Mouse (Mus musculus) liver, embryonic 11.5 days (tissue): ENCODE measurements around the gene AI464131. TPM values are rescaled to one million over a fixed set of nuclear protein-coding genes. Genes with fewer than 3 reads are reported as not detected.

Experiments
- ATAC-seq: fragments of 200-750 bp; cut with Nextera tagmentation; replicated peaks from 2 replicates; pipeline ENCODE4 v1.8.0; 2017; ENCODE audit warnings: moderate number of reproducible peaks, mild to moderate bottlenecking, moderate TSS enrichment, moderate library complexity; ENCODE audit not compliant: low FRiP score
- DNase-seq: peaks from one replicate; pipeline ENCODE4 v3.0.0-alpha.2; 2017; ENCODE audit warnings: low spot score
- H3K27ac ChIP-seq: fragments of 300-500 bp; sonication (generic); 2 replicates; pipeline ENCODE4 v1.5.1; 2014; ENCODE audit warnings: mild to moderate bottlenecking, low read depth, low read length, control low read depth
- H3K27me3 ChIP-seq: fragments of 300-500 bp; sonication (generic); replicated peaks from 2 replicates; pipeline ENCODE4 v1.6.1; 2014; ENCODE audit warnings: low read length, mixed read lengths; ENCODE audit not compliant: control insufficient read depth, insufficient read depth
- H3K36me3 ChIP-seq: fragments of 300-500 bp; sonication (generic); 2 replicates; pipeline ENCODE4 v1.6.1; 2014; ENCODE audit warnings: mild to moderate bottlenecking, low read length, moderate library complexity, mixed read lengths; ENCODE audit not compliant: control insufficient read depth, insufficient read depth
- H3K4me1 ChIP-seq: fragments of 300-500 bp; sonication (generic); replicated peaks from 2 replicates; pipeline ENCODE4 v1.6.1; 2014; ENCODE audit warnings: low read length, mixed read lengths; ENCODE audit not compliant: control insufficient read depth, insufficient read depth
- H3K4me2 ChIP-seq: fragments of 300-500 bp; sonication (generic); 2 replicates; pipeline ENCODE4 v1.6.1; 2014; ENCODE audit warnings: mild to moderate bottlenecking, control low read depth, moderate library complexity
- H3K4me3 ChIP-seq: fragments of 300-500 bp; sonication (generic); 2 replicates; pipeline ENCODE4 v1.5.1; 2014; ENCODE audit warnings: low read depth, low read length, control low read depth
- H3K9ac ChIP-seq: fragments of 300-500 bp; sonication (generic); 2 replicates; pipeline ENCODE4 v1.6.1; 2014; ENCODE audit warnings: low read depth, low read length, control low read depth
- H3K9me3 ChIP-seq: fragments of 300-500 bp; sonication (generic); 2 replicates; pipeline ENCODE4 v1.6.1; 2016; ENCODE audit warnings: low read length, inconsistent platforms, mixed read lengths; ENCODE audit not compliant: control insufficient read depth
- WGBS: fragments of 180-500 bp; shearing (Covaris S2); extraction: QIAGEN DNeasy Blood & Tissue Kit; methylation state at CpG from one replicate; pipeline ENCODE4 v1.1.7; 2014; 5-methylcytosine and 5-hydroxymethylcytosine counted together
- polyA plus RNA-seq: library from polyadenylated mRNA; unstranded; fragments of >200 nt; fragmentation: Nextera tagmentation; extraction: Ambion mirVana; gene quantifications from 2 replicates; pipeline ENCODE4 v1.2.1, GENCODE M21; 2014

The AI464131 gene
- polyA plus RNA-seq, 1 experiment from 2014 or later = 1.5 TPM

GRCm38 (mm10) chr4:41471384-41471689 is 31.5 kb downstream of the AI464131 start:
- H3K27me3 ChIP-seq = no peaks in the 10 kb centered on the region
- WGBS = 78% methylated on average over 1 of the region's 1 CpGs
- no peaks in the 10 kb centered on the region for H3K36me3 ChIP-seq
- H3K9ac ChIP-seq = no peak overlapping the region
- H3K9me3 ChIP-seq = no peaks in the 10 kb centered on the region
- H3K4me3 ChIP-seq = no peak overlapping the region
- no peak overlapping the region for H3K4me2 ChIP-seq
- no peaks in the 10 kb centered on the region for H3K4me1 ChIP-seq
- H3K27ac ChIP-seq = no peak overlapping the region
- no peak for ATAC-seq
- no peak for DNase-seq

DNA sequence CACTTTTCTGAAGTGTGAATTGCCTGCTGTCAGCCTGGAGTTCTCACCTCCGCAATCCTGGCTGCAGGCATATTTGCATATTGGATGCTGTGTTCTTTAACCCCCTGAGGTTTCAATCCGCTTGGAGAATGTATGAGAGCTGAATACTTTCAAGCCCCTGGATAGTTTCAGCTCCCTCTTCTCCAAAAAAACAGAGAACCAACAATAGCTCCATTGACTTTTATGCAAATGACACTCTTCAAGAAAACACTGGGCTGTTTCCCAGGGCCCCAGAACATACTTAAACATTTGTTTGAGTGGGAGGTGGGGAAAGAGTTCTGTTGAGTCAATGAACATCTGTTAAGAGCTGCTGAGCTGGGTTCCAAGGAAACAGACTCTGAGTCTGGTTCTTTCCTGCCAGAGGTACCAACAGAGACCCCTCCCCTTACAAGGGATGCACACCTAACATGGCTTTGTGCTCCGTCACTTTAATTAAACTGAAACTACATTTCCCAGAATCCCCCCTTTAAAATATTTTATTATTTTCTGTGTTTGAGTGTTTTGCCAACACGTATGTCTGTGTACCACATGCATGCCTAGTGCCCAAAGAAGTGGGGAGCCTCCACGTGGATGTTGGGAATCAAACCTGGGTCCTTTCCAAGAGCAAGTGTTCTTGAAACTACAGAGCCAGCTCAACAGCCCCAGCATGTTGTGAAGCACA is 32.0 kb downstream of the AI464131 start:
- H3K9me3 ChIP-seq = no peaks in the 10 kb centered on the region
- no peaks in the 10 kb centered on the region for H3K36me3 ChIP-seq
- no peaks in the 10 kb centered on the region for H3K4me1 ChIP-seq
- ATAC-seq = no peak
- H3K9ac ChIP-seq = no peak overlapping the region
- H3K4me3 ChIP-seq = no peak overlapping the region
- no peak overlapping the region for H3K4me2 ChIP-seq
- 62% methylated on average over 5 of the region's 5 CpGs for WGBS
- no peak for DNase-seq
- no peaks in the 10 kb centered on the region for H3K27me3 ChIP-seq
- H3K27ac ChIP-seq = no peak overlapping the region

DNA sequence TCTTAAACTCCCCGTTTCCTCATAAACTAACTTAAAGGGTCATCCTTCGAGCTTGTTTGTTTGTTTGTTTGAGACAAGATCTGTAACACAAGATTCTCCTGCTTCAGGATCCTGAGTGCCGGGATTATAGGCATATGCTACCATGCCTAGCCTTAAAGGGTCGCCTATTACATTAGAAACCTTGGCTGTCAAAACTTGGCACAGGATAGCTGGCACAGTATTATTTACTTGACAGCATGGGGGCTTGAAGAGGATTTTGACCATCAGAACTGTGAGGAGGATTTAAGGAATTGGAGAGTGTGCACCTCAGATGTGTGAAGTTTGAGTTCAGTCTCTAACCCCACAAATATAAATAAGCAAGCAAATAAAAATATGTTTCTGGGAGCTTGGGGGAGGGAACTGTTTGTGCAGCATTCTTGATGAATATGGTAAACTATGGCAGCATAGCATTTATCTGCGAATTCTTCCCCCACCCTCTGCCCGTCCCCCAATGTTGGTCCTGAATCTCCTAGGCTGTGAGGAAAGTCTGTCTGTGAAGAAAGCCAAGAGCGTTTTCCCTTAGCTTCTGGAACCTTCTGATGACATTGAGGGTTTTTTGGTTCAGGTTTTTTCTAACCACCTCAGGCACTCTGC is 32.7 kb downstream of the AI464131 start:
- no peak for ATAC-seq
- no peak for DNase-seq
- Histone ChIP-seq H3K9me3 (no peaks in the 10 kb centered on the region), H3K4me2 (no peak overlapping the region), H3K4me1 (no peaks in the 10 kb centered on the region), H3K36me3 (no peaks in the 10 kb centered on the region), H3K9ac (no peak overlapping the region), H3K4me3 (no peak overlapping the region), H3K27me3 (no peaks in the 10 kb centered on the region), H3K27ac (no peak overlapping the region)
- WGBS = 62% methylated on average over 7 of the region's 7 CpGs

- Histone ChIP-seq H3K27ac (no peak overlapping the region), H3K4me3 (no peak overlapping the region), H3K9me3 (no peaks in the 10 kb centered on the region), H3K27me3 (no peaks in the 10 kb centered on the region), H3K36me3 (no peaks in the 10 kb centered on the region), H3K4me2 (no peak overlapping the region), H3K9ac (no peak overlapping the region), H3K4me1 (no peaks in the 10 kb centered on the region)
- no peak for ATAC-seq
- WGBS = 70% methylated on average over 10 of the region's 10 CpGs
- no peak for DNase-seq
These were observed 33.7 kb downstream of the AI464131 start for GRCm38 (mm10) chr4:41469199-41469598.

DNA sequence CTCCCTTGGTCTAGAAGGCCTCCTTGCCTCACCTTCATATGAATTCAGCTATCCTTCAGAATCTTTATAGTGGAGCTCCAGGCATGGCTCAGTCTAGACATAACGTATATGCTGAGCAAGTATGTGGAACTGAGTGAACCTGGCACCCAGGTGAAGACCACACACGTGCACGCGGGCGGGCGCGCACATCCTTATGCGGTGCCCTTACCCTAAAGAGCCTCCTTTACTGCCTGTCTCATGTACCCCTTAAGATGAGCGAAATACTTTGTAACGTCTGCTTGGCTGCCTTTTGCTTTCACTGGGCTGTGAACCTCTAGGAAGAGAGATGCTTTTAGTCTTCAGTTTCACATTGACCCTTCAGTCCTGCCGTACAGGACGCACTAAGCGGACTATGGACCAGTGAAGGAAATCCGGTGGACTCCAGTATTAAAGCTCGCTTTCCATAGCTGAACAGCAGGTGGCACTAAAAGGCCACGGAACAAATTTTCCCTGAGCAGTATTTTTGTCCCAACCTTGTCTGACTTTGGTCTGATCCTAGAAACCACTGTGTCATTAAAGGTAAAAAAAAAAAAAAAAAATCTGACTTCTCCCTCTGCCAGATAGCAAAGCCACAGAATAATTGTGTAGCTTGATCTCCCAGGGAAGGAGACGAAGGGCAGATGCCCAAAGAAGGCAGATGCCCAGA is 34.3 kb downstream of the AI464131 start:
- no peaks in the 10 kb centered on the region for H3K9me3 ChIP-seq
- no peak overlapping the region for H3K4me2 ChIP-seq
- H3K4me3 ChIP-seq = no peak overlapping the region
- no peak overlapping the region for H3K27ac ChIP-seq
- no peaks in the 10 kb centered on the region for H3K27me3 ChIP-seq
- DNase-seq = peak; percentile 35
- no peaks in the 10 kb centered on the region for H3K4me1 ChIP-seq
- ATAC-seq = no peak
- no peak overlapping the region for H3K9ac ChIP-seq
- no peaks in the 10 kb centered on the region for H3K36me3 ChIP-seq
- 56% methylated on average over 17 of the region's 17 CpGs for WGBS

- WGBS = 8% methylated on average over 17 of the region's 17 CpGs
- H3K9ac ChIP-seq = peak overlapping the region; percentile 77
- peak overlapping the region; percentile 67 for H3K4me3 ChIP-seq
- H3K27ac ChIP-seq = 0 out of 2 replicates have a peak overlapping the region, but pooled peaks have one; percentile 36
- no peaks in the 10 kb centered on the region for H3K27me3 ChIP-seq
- ATAC-seq = no peak
- peaks cover 4% of the 10 kb centered on the region; the same call in 1 of the 2 replicates for H3K36me3 ChIP-seq
- H3K4me2 ChIP-seq = peak overlapping the region; percentile 71
- no peak for DNase-seq
- H3K9me3 ChIP-seq = no peaks in the 10 kb centered on the region
- 0 out of 2 replicates have a peak, but pooled peaks cover 3% of the 10 kb centered on the region for H3K4me1 ChIP-seq
These were observed 37.6 kb downstream of the AI464131 start for GRCm38 (mm10) chr4:41465287-41465665.

DNA sequence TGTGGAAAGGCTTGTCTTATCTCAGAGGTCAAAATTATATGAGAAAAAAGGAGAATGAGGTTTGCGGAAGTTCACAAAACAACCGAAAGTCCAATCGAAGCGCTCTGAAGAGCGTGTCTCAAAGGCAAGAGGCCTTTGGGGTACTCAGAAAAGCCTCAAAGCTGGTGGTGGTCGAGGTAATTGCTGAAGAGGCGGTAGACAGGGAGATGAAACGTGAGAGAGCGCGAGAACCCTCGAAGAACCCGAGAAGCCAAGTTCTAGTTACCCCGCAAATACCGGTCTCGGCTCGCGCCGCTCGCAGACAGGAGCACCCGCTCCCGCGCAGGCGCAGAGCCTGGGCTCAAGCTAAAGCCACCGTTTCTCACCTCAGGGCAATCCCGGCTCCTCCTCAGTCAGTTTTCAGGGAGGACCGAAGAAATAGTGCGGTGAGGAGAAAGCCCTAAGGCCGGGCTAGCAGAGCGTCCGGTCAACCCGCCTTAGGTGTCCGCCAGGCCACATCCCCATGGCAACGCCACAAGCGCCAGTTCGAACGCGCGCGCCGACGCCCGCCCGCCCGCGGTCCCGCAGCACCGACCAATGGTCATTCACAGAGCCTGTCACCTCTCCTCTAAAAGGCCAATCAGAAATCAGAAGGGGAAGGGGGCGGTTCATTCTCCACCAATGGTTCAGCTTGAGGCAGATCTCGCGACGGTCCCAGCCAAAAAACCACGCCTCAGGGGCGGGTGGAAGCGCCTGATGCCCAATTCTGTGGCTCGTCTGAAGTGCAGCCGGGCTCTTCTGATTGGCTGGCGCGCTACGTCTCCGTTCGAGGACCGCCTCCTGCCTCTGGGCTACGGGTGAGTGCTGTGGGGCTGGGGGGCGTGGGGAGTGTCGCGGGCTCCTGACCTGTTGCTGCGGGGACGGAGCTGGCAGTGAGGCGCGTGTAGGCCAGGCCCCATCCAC is 38.3 kb downstream of the AI464131 start, which contains the start of the genes Kif24 and Nudt2:
Gene Kif24 (minus strand): TSS at position 543 of the 942 bp plus-strand sequence.
Gene Nudt2 (plus strand): TSS at position 807 of the 942 bp plus-strand sequence.
- WGBS = under 1% methylated on average over 70 of the region's 70 CpGs
- peak within 1 kb of the TSS; percentile 73 for H3K27ac ChIP-seq
- ATAC-seq = peak; percentile 97
- H3K27me3 ChIP-seq = no peaks in the 10 kb centered on the region
- H3K36me3 ChIP-seq = peaks cover 4% of the 10 kb centered on the region; the same call in 1 of the 2 replicates
- H3K9ac ChIP-seq = peak within 1 kb of the TSS; percentile 77
- H3K4me1 ChIP-seq = 0 out of 2 replicates have a peak, but pooled peaks cover 3% of the 10 kb centered on the region
- peak within 1 kb of the TSS; percentile 67 for H3K4me3 ChIP-seq
- peak within 1 kb of the TSS; percentile 71 for H3K4me2 ChIP-seq
- no peaks in the 10 kb centered on the region for H3K9me3 ChIP-seq
- peak; percentile 98 for DNase-seq
